Comparison of ENCODE assay signal across 8 mouse cellular contexts in the genomic region with DNA sequence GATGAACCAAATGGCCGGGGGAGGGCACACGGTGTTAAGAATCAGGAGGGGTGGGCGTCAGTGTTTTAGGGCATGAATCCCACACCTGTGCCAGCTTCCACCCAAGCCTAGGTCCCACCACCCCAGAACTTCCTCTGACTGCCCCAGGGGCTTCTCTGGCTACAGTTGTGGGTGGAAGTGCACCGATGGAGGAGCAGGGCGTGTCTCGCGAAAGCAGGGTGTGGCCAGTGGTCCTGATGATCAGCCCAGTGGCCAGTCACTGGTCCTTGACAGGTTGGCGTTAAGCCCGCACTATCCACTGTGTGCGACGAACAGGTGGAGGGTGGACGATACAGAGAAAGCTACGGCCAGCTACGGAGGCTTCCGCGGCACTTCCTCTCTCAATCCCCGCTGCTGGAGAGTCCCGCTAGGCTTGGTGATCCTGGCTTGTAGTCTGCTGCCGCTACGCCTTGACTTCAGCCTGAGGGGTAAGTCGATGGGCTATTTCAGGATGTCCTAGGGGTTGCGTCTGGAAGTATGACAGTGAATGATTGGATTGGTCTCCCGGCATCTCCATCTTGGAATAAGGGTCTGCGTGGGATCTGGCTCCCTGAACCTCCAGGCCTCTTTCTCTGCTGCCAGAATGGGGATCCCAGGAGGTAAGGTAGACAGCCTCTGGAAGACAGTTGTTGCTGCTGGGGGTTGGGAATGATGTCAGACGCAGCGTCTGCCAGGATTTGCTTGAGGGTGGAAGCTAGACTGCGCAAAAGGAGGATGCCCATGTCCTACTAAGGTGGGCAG. TPM values are rescaled to one million over a fixed set of nuclear protein-coding genes. Genes with fewer than 3 reads are reported as not detected.
DNase-seq lines count a peak whose midpoint lies in the region; ATAC-seq and TF ChIP-seq lines count a peak whose summit lies in the region.

No protein-coding gene starts in this region.

- intact Hi-C loops in heart, postnatal 36 days (cut with DNase I) = loop anchor here (2.0 to 10.0 kb wide), 3 partner anchors 37 to 179 kb away; a partner anchor contains a TSS
- intact Hi-C loops in left cerebral cortex, adult 2 months (cut with DNase I) = loop anchor here (1.0 to 5.0 kb wide), 5 partner anchors 25 to 624 kb away; a partner anchor contains a TSS

- no peak for TF ChIP-seq CTCF in G1E (IDR thresholded peaks at IDR 0.05; ENCODE audit: low read depth, low read length)
- no peak for TF ChIP-seq CTCF in left cerebral cortex, adult 2 months (IDR thresholded peaks at IDR 0.05)

- H3K4me1 ChIP-seq in G1E (ENCODE audit: insufficient read depth, low read depth, low read length) = peaks cover 72% of the 10 kb centered on the region
- H3K4me1 ChIP-seq in forebrain, embryonic 13.5 days = peaks cover 9% of the 10 kb centered on the region; the same call in 1 of the 2 replicates

- peak overlapping the region; percentile 85 for H3K4me3 ChIP-seq in G1E (ENCODE audit: low read depth, low read length)
- peak overlapping the region; percentile 55 for H3K4me3 ChIP-seq in forebrain, embryonic 13.5 days
- peak overlapping the region; percentile 70 for H3K4me3 ChIP-seq in left cerebral cortex, adult 2 months

- 7% methylated on average over 27 of the region's 27 CpGs for WGBS in forebrain, embryonic 13.5 days

- peak; percentile 51; the same call in 1 of the 2 replicates for ATAC-seq in G1E (ENCODE audit: extremely low read depth, insufficient number of reproducible peaks, low FRiP score, poor library complexity, severe bottlenecking)
- ATAC-seq in cerebellum, adult (ENCODE audit: insufficient number of reproducible peaks, low FRiP score, low TSS enrichment) = peak; percentile 79
- peak; percentile 56 for ATAC-seq in forebrain, embryonic 13.5 days

- H3K9ac ChIP-seq in forebrain, embryonic 13.5 days = peak overlapping the region; percentile 73

- peak; percentile 23 for DNase-seq in G1E (ENCODE audit: low spot score)
- peak; percentile 41 to 60 for DNase-seq in heart, postnatal 36 days
- peak; percentile 55 to 61 for DNase-seq in left cerebral cortex, adult 2 months (ENCODE audit: extremely low spot score in 1 of 2, low spot score in 2 of 2)
- DNase-seq in lung, postnatal 25 days (ENCODE audit: low spot score) = peak; percentile 26
- DNase-seq in right cerebral cortex, adult 2 months (ENCODE audit: low spot score in 2 of 2) = peak; percentile 72 to 74
- no peak for DNase-seq in yolk sac, embryonic 10.5 days (ENCODE audit: low spot score)

- no peak overlapping the region for H3K27ac ChIP-seq in forebrain, embryonic 13.5 days
- H3K27ac ChIP-seq in left cerebral cortex, adult 2 months = peak overlapping the region; percentile 91

- no peaks in the 10 kb centered on the region for H3K9me3 ChIP-seq in G1E (replicated peaks)
- H3K9me3 ChIP-seq in forebrain, embryonic 13.5 days (replicated peaks) = no peaks in the 10 kb centered on the region

- peak overlapping the region; percentile 96 for H3K4me2 ChIP-seq in forebrain, embryonic 13.5 days

- no peaks in the 10 kb centered on the region for H3K27me3 ChIP-seq in G1E (ENCODE audit: insufficient read depth, low read length)
- H3K27me3 ChIP-seq in forebrain, embryonic 13.5 days = peaks cover 4% of the 10 kb centered on the region

- peaks cover 29% of the 10 kb centered on the region for H3K36me3 ChIP-seq in G1E (replicated peaks)
- H3K36me3 ChIP-seq in forebrain, embryonic 13.5 days (ENCODE audit: poor library complexity, severe bottlenecking) = no peaks in the 10 kb centered on the region

RNA-seq across cellular contexts. Expression of a gene that starts 1.6 kb away (rescaled TPM):
- total RNA-seq in G1E (2014; fragmentation: Nextera tagmentation) (50.2 and 67.3 TPM in 2 replicates), G1E (2017) (48.4 and 49.9 TPM in 2 replicates)
- polyA plus RNA-seq in G1E (2012) = 17.4 and 22.5 TPM in 2 replicates
- polyA plus RNA-seq in forebrain, embryonic 13.5 days (2015; fragmentation: Nextera tagmentation; extraction: Ambion mirVana) = 8.2 and 9.1 TPM in 2 replicates
- 1 to 10 TPM; 2.8 to 2.9 TPM for total RNA-seq in heart, postnatal 36 days (2021)
- total RNA-seq in left cerebral cortex, adult 2 months (2021) = 10 to 100 TPM; 17.1 to 18.7 TPM

RNA-seq across cellular contexts. Expression of a gene that starts 24.9 kb away (rescaled TPM):
- total RNA-seq in G1E (2014; fragmentation: Nextera tagmentation) (814 and 964 TPM in 2 replicates), G1E (2017) (1,083 and 1,103 TPM in 2 replicates)
- polyA plus RNA-seq in G1E (2012) = 1,429 and 2,208 TPM in 2 replicates
- polyA plus RNA-seq in forebrain, embryonic 13.5 days (2015; fragmentation: Nextera tagmentation; extraction: Ambion mirVana) = 4,545 and 4,559 TPM in 2 replicates
- 100 to 1,000 TPM; 708 to 720 TPM for total RNA-seq in heart, postnatal 36 days (2021)
- total RNA-seq in left cerebral cortex, adult 2 months (2021) = 1,000 to 10,000 TPM; 1,603 to 1,693 TPM

RNA-seq across cellular contexts. Expression of a gene that starts 36.8 kb away (rescaled TPM):
- total RNA-seq in G1E (2014; fragmentation: Nextera tagmentation) (111 and 131 TPM in 2 replicates), G1E (2017) (67.5 and 81.9 TPM in 2 replicates)
- 191 and 202 TPM in 2 replicates for polyA plus RNA-seq in G1E (2012)
- 74.4 and 78.7 TPM in 2 replicates for polyA plus RNA-seq in forebrain, embryonic 13.5 days (2015; fragmentation: Nextera tagmentation; extraction: Ambion mirVana)
- 10 to 100 TPM; 22.8 to 25.0 TPM for total RNA-seq in heart, postnatal 36 days (2021)
- 10 to 100 TPM; 34.6 to 41.0 TPM for total RNA-seq in left cerebral cortex, adult 2 months (2021)

Comparison
In these comparisons a context has a peak if more than half of its experiments do, and no peak if none do; other contexts are left out.
1. RNA of a gene that starts 1.6 kb away (total RNA-seq): 48.4 to 67.3 TPM in G1E and 17.1 to 18.7 TPM in left cerebral cortex, adult 2 months; 2.8 to 2.9 TPM in heart, postnatal 36 days; every median in the first group is over 4 times any median in the second.
2. Peak in every context shown above with its lines, with median percentiles within 50 percentile points of each other: ATAC-seq and H3K4me3 ChIP-seq.